Mouse (Mus musculus): ENCODE results near the gene Rimklb. TPM values are rescaled to one million over a fixed set of nuclear protein-coding genes. Genes with fewer than 3 reads are reported as not detected.
A peak's percentile ranks its signal among the peaks of the same experiment; 100 is the strongest.
"Not testable (repeated sequence)": the region's sequence is repeated elsewhere in the genome, so short reads cannot be mapped to it uniquely, and the experiment has no call there.

Rimklb gene
- total and polyA plus RNA-seq, 3 experiments, result not detected

- H3K4me2 ChIP-seq (ENCODE audit: insufficient read depth, low read depth, poor library complexity, severe bottlenecking); H3K9me3 ChIP-seq (replicated peaks; ENCODE audit: low read length); H3K4me3 ChIP-seq (replicated peaks in 1 of 3; ENCODE audit: low read depth in 2 of 3, low read length in 2 of 3, poor library complexity in 1 of 3); H3K9ac ChIP-seq (ENCODE audit: insufficient read depth, low read depth); dilution Hi-C loops (cut with MboI; ENCODE audit: extremely low pct_ligation_motif_present, extremely low pct_unique_long_range_greater_than_20kb, low sequenced_read_pairs); H3K27ac ChIP-seq (ENCODE audit: insufficient read depth, low read depth); DNase-seq (ENCODE audit: extremely low read depth); H3K27me3 ChIP-seq (replicated peaks); H3K36me3 ChIP-seq (replicated peaks in 1 of 2; ENCODE audit: control insufficient read depth in 1 of 2, insufficient read depth in 1 of 2, low read length in 1 of 2); H3K79me2 ChIP-seq (replicated peaks; ENCODE audit: control insufficient read depth, extremely low read depth, insufficient read depth, poor library complexity, severe bottlenecking); in situ Hi-C loops (cut with MboI; ENCODE audit: low pct_ligation_motif_present, low pct_unique_long_range_greater_than_20kb, low sequenced_read_pairs): not testable (repeated sequence)
- peak; percentile 66 for TF ChIP-seq ZNF384 (IDR thresholded peaks at IDR 0.05; ENCODE audit: low read depth, low read length)
- peaks cover 9 to 29% of the 10 kb centered on the region in 2 experiments for H3K4me1 ChIP-seq (ENCODE audit: control insufficient read depth in 1 of 2, insufficient read depth in 2 of 2)
Observed at GRCm38 (mm10) chr6:122542459-122542858, 43.9 kb upstream of the Rimklb start.

- no peak overlapping the region for H3K4me3 ChIP-seq (replicated peaks in 1 of 3; ENCODE audit: low read depth in 2 of 3, low read length in 2 of 3, poor library complexity in 1 of 3)
- in situ Hi-C loops (cut with MboI; ENCODE audit: low pct_ligation_motif_present, low pct_unique_long_range_greater_than_20kb, low sequenced_read_pairs), result no loop called here
- no peak overlapping the region for H3K27ac ChIP-seq (ENCODE audit: insufficient read depth, low read depth)
- DNase-seq (ENCODE audit: extremely low read depth), result no peak
- H3K9me3 ChIP-seq (replicated peaks; ENCODE audit: low read length), result peaks cover 4% of the 10 kb centered on the region
- H3K9ac ChIP-seq (ENCODE audit: insufficient read depth, low read depth), result no peak overlapping the region
- dilution Hi-C loops (cut with MboI; ENCODE audit: extremely low pct_ligation_motif_present, extremely low pct_unique_long_range_greater_than_20kb, low sequenced_read_pairs), result no loop called here
- H3K4me2 ChIP-seq (ENCODE audit: insufficient read depth, low read depth, poor library complexity, severe bottlenecking), result no peak overlapping the region
- H3K27me3 ChIP-seq (replicated peaks), result no peaks in the 10 kb centered on the region
- H3K4me1 ChIP-seq (ENCODE audit: control insufficient read depth in 1 of 2, insufficient read depth in 2 of 2), result peaks cover 5 to 15% of the 10 kb centered on the region in 2 experiments
- H3K79me2 ChIP-seq (replicated peaks; ENCODE audit: control insufficient read depth, extremely low read depth, insufficient read depth, poor library complexity, severe bottlenecking), result no peaks in the 10 kb centered on the region
- TF ChIP-seq ZMIZ1 (IDR thresholded peaks at IDR 0.05; ENCODE audit: low read depth, low read length), result no peak
- H3K36me3 ChIP-seq (replicated peaks in 1 of 2; ENCODE audit: control insufficient read depth in 1 of 2, insufficient read depth in 1 of 2, low read length in 1 of 2), result no peaks in the 10 kb centered on the region
Observed at GRCm38 (mm10) chr6:122539564-122539963, 41.0 kb upstream of the Rimklb start.

DNA sequence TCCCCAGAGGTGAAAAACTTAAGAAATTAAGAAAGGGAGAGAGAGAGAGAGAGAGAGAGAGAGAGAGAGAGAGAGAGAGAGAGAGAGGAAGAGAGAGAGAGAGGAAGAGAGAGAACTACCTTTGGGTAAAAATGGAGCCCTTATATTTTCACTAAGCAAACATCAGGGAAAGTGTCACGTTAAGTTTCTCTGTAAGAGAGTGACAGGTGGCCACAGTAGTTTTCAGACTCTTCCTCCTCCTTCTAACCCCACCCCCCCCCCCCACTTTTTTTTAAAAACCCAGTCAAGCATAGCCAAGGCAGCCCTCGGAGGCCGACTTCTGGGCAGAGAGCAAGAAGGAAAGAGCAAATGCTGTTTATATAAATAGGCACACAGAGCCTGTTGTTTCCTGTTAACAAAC is 35.5 kb upstream of the Rimklb start:
- peaks cover 7% of the 10 kb centered on the region for H3K9me3 ChIP-seq (replicated peaks; ENCODE audit: low read length)
- H3K36me3 ChIP-seq (replicated peaks in 1 of 2; ENCODE audit: control insufficient read depth in 1 of 2, insufficient read depth in 1 of 2, low read length in 1 of 2), result no peaks in the 10 kb centered on the region
- H3K27me3 ChIP-seq (replicated peaks), result peaks cover 2% of the 10 kb centered on the region
- DNase-seq (ENCODE audit: extremely low read depth), result peak; percentile 70
- H3K9ac ChIP-seq (ENCODE audit: insufficient read depth, low read depth), result no peak overlapping the region
- no peaks in the 10 kb centered on the region for H3K79me2 ChIP-seq (replicated peaks; ENCODE audit: control insufficient read depth, extremely low read depth, insufficient read depth, poor library complexity, severe bottlenecking)
- H3K4me3 ChIP-seq (replicated peaks in 1 of 3; ENCODE audit: low read depth in 2 of 3, low read length in 2 of 3, poor library complexity in 1 of 3), result no peak overlapping the region
- no peak overlapping the region for H3K27ac ChIP-seq (ENCODE audit: insufficient read depth, low read depth)
- no peak for TF ChIP-seq NELFE (IDR thresholded peaks at IDR 0.05; ENCODE audit: low read depth, low read length)
- TF ChIP-seq USF2 (conservative IDR thresholded peaks at IDR 0.05; ENCODE audit: low read depth, low read length), result no peak
- TF ChIP-seq SIN3A (IDR thresholded peaks at IDR 0.05; ENCODE audit: low read length), result no peak
- no peak for TF ChIP-seq KAT2A (IDR thresholded peaks at IDR 0.05; ENCODE audit: insufficient replicate concordance, low read length)
- peak; percentile 67; the same call in 1 of the 2 replicates for TF ChIP-seq TCF12 (IDR thresholded peaks at IDR 0.05; ENCODE audit: low read depth, low read length)
- TF ChIP-seq USF1 (IDR thresholded peaks at IDR 0.05; ENCODE audit: low read depth, low read length), result no peak
- TF ChIP-seq MEF2A (IDR thresholded peaks at IDR 0.05; ENCODE audit: borderline replicate concordance, low read depth, low read length), result peak; percentile 48; the same call in 1 of the 2 replicates
- TF ChIP-seq MYC (IDR thresholded peaks at IDR 0.05; ENCODE audit: low read depth, low read length), result 0 out of 2 replicates have a peak, but pooled peaks have one; percentile 34
- no peak for TF ChIP-seq HCFC1 (IDR thresholded peaks at IDR 0.05; ENCODE audit: low read depth, low read length)
- 0 out of 2 replicates have a peak, but pooled peaks have one; percentile 35 for TF ChIP-seq ELF1 (IDR thresholded peaks at IDR 0.05; ENCODE audit: low read depth, low read length)
- TF ChIP-seq BHLHE40 (IDR thresholded peaks at IDR 0.05; ENCODE audit: low read depth, low read length), result peak; percentile 66; the same call in 1 of the 2 replicates
- TF ChIP-seq TBP (conservative IDR thresholded peaks at IDR 0.05; ENCODE audit: low read depth, low read length), result no peak
- peak; percentile 54; the same call in 1 of the 2 replicates for TF ChIP-seq JUND (conservative IDR thresholded peaks at IDR 0.05; ENCODE audit: low read depth, low read length)
- TF ChIP-seq GABPA (IDR thresholded peaks at IDR 0.05; ENCODE audit: insufficient replicate concordance, low read depth, low read length), result no peak
- peak; percentile 52 for TF ChIP-seq ETS1 (conservative IDR thresholded peaks at IDR 0.05; ENCODE audit: low read depth, low read length)
- peak; percentile 53 for TF ChIP-seq MAZ (IDR thresholded peaks at IDR 0.05; ENCODE audit: low read depth, low read length)
- TF ChIP-seq EP300 (IDR thresholded peaks at IDR 0.05; ENCODE audit: low read length), result no peak; the same call in 1 of the 2 replicates
- no peak for TF ChIP-seq CTCF (conservative IDR thresholded peaks at IDR 0.05 in 1 of 2, IDR thresholded peaks at IDR 0.05 in 1 of 2; ENCODE audit: low read depth in 2 of 2, low read length in 2 of 2)
- TF ChIP-seq UBTF (IDR thresholded peaks at IDR 0.05; ENCODE audit: low read depth, low read length), result no peak
- no peak for TF ChIP-seq SMC3 (IDR thresholded peaks at IDR 0.05; ENCODE audit: low read depth, low read length)
- peak; percentile 70; the same call in 1 of the 2 replicates for TF ChIP-seq MAFK (IDR thresholded peaks at IDR 0.05; ENCODE audit: insufficient replicate concordance, low read length)
- peak; percentile 93 for TF ChIP-seq ZNF384 (IDR thresholded peaks at IDR 0.05; ENCODE audit: low read depth, low read length)
- TF ChIP-seq IRF4 (IDR thresholded peaks at IDR 0.05; ENCODE audit: low read depth, low read length), result peak; percentile 52; the same call in 1 of the 2 replicates
- peaks cover 8 to 33% of the 10 kb centered on the region in 2 experiments for H3K4me1 ChIP-seq (ENCODE audit: control insufficient read depth in 1 of 2, insufficient read depth in 2 of 2)
- in situ Hi-C loops (cut with MboI; ENCODE audit: low pct_ligation_motif_present, low pct_unique_long_range_greater_than_20kb, low sequenced_read_pairs), result no loop called here
- dilution Hi-C loops (cut with MboI; ENCODE audit: extremely low pct_ligation_motif_present, extremely low pct_unique_long_range_greater_than_20kb, low sequenced_read_pairs), result no loop called here
- no peak overlapping the region; the same call in 1 of the 2 replicates for H3K4me2 ChIP-seq (ENCODE audit: insufficient read depth, low read depth, poor library complexity, severe bottlenecking)

All from CH12.LX (cell line).